Mouse (Mus musculus): Measurements from ENCODE around the gene Atxn7l1.

DNA sequence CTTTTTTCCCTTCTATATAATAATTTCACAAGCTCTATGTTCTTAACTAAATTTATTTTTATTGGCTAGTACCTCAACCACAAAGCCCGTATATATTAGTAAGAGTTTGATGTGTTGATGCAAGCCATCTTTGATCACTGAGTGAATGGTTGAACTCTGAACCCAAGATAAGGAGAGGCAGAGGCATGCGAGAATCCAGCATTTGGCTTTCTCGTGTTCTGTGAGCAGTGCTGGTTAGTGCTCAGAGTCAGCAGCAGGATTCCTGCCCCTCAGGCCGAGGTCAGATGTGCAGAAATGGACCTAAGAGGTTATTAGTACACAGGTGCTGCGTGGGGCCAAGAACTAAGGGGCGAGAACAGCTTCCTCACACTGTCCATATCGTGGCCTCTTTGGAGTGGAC is 113.1 kb downstream of the Atxn7l1 start:
- TF ChIP-seq CTCF (IDR thresholded peaks at IDR 0.05; ENCODE audit: low read depth, low read length) (no peak), POLR2A (IDR thresholded peaks at IDR 0.05; ENCODE audit: borderline replicate concordance, low read depth, low read length) (no peak)

All from bone marrow macrophage, adult 2 months (primary cell).